Mouse (Mus musculus) mouse trophoblast stem cell (cell line): ENCODE results near the gene Cdc7.

Experiments
- in situ Hi-C, 2 experiments: fragments of 300-500 bp; cut with MseI, MboI; formaldehyde crosslinking; loops; 2 replicates in 1 of 2; 3 replicates in 1 of 2; pipeline ENCODE4 v1.15.1; 2025

The Cdc7 gene

DNA sequence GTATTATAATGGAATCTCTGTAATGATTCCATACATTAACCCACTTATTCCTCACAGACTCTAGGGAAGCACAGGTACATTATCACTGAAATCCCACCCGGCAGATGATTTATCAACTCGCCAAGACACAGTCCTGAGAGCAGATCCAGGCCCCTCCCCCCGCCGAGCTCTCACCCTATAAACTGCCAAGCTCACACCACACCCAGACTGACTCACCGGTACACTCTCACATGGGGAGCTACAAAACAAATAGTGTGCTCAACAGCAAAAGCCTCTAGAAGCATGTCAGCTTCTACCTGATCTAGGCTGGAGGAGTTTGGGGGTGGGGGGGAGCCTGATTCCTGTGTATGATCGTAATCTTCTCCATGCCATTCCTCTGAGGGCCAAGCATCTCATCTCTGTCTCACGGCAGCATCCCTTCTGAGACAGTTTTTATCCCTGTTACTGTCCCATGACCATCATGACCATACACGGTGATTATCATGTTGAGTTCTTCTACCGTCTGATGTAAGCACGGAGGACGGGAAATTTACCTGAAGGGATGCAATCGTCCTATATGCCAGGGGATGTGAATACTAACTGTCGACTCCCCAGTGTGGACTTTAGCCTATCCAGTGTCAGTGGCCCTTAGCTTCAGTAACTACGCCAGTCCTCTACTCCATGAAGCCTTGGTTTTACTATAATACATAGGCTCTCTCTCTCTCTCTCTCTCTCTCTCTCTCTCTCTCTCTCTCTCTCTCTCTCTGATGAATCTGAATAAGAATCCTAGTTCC, 57.4 kb downstream of the Cdc7 start:
- in situ Hi-C loops: no loop called here

DNA sequence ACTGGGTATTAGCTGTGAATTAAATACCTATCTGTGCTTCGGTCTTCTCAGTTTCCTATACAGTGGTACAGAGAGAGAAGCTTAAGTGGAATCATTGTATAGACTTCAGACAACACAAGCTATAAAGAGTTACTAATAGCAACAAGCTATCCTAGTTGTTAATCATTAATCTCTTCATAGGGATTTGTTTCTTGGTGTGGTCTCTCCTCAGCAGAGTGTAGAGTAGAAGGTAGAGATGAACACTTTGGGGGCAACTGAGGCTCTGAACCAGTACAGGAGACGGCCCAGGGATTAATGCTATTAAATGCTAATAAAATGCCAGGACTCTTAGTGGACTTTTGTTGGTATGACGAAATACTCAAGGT, 57.9 kb downstream of the Cdc7 start:
- in situ Hi-C loops: no loop called here

- in situ Hi-C loops: no loop called here
These were observed 59.8 kb downstream of the Cdc7 start for GRCm38 (mm10) chr5:107023951-107024350.

- in situ Hi-C loops: no loop called here
These were observed 61.2 kb downstream of the Cdc7 start for GRCm38 (mm10) chr5:107025371-107025770.

DNA sequence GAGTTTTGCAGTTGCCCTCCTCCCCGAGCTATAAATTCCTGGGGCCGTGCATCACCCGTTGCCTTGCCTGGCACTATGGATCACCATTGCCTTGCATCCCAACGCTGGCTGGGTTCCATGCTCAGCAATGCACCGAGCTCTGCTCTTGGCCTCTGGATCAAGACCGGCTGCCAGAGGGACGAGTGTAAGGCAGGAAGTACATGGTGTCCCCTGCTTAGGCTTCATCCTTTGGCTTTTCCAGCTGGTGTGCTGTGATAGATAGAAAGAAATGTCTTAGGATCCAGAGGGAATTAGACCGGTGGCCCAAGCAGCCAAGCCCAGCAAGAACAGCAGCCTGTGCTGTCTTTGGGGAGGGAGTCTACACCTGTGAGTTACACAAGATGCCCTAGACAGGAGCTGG, 61.7 kb downstream of the Cdc7 start:
- in situ Hi-C loops: no loop called here

GRCm38 (mm10) chr5:107027616-107028015, 63.5 kb downstream of the Cdc7 start:
- in situ Hi-C loops: no loop called here

DNA sequence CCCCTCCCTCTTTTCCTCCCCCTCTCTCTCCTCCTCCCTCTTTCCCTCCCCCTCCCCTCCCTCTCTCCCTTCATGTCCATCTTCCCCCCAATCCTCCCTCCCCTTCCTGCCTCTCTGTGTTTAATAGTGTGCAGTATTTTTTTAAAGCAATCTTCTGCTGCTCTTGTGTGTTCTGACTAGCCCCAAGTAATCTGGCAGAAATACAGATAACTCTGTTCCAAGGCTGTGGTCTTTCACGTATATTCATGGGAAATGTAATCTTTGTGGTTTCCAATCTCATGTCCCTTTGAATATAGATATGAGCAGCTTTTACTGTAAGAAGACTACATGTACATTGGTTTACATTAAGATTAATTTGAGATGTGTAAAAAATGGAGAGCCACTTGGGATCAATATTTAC, 64.4 kb downstream of the Cdc7 start:
- in situ Hi-C loops: no loop called here

- in situ Hi-C loops: no loop called here
These were observed 65.7 kb downstream of the Cdc7 start for GRCm38 (mm10) chr5:107029801-107030200.

- in situ Hi-C loops: no loop called here
These were observed 66.7 kb downstream of the Cdc7 start for GRCm38 (mm10) chr5:107030821-107031220.
